Mouse (Mus musculus) liver, postnatal 0 days (tissue): Measurements from ENCODE around the gene Vash1.

Experiments
- CTCF ChIP-seq: sonication (generic); IDR thresholded peaks from 2 replicates; pipeline ENCODE4 v1.5.1; 2016; ENCODE audit warnings: antibody characterized with exemption, low read depth
- EP300 ChIP-seq: IDR thresholded peaks from 2 replicates; pipeline ENCODE4 v1.6.1; 2016; ENCODE audit warnings: antibody characterized with exemption, low read depth, mild to moderate bottlenecking

DNA sequence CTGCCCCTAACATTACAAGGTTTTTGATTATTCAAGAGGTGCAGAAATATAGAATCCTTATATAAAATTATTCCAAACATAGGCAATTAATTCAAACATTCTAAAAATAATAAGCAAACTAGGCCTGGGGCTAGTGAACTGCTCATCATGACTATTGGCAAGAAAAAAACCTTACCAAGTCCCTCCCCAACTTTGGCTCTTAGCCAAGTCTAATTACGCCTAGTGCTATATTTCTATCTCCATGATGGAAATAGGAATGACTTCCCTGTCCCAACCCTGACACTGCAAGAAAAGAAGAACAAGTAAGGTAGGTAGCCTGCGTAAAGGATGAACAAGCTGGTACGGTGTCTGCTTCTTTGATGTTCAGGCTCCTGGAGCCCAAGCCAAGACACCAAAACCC, 24.2 kb downstream of the Vash1 start:
- TF ChIP-seq CTCF, result no peak
- TF ChIP-seq EP300, result no peak
